Mouse (Mus musculus): Measurements from ENCODE around the gene Crcp.

DNA sequence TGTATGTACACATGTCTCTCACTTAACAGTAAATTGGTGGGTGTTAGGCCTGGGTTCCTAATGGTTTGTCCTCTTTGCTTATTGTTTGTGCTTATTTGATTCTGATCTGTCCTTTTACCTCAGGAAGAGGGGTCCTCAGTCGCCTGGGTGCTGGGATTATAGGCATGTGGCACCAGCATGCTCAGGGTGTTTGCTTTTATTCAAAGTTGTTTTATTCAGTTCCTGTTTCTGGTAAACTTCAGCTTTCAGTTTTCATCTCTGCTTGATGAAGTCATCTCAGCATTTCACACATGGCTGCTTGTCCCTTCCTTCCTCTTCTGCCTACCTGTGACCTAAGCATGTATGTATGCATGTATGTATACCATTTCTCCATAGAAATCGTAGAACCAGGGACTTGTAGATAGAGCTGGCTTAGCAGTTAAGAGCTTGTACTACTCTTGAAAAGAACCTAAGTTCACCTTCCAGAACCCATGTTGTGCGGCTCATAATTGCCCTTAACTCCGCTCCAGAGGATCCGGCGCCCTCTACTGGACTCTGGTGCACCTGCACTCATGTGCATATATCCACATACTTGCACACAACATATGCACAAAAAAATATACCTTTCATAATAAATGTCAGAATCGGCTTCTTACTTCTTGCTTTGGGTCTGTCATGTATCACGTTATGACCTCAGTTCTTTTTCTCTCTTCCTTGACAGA lies 52.2 kb downstream of the Crcp start:
- TF ChIP-seq POLR2A (IDR thresholded peaks at IDR 0.05; ENCODE audit: extremely low read depth, insufficient read depth, low read length): no peak
- 0 out of 2 replicates have a peak, but pooled peaks have one; percentile 9 for TF ChIP-seq CTCF (IDR thresholded peaks at IDR 0.05; ENCODE audit: extremely low read depth, insufficient read depth, low read length)

Data from cortical plate, adult 2 months (tissue).